Mouse (Mus musculus): ENCODE measurements around the gene Eif3c. TPM values are rescaled to one million over a fixed set of nuclear protein-coding genes. Genes with fewer than 3 reads are reported as not detected.

The Eif3c gene
- polyA plus RNA-seq (2015; fragmentation: Nextera tagmentation; extraction: Ambion mirVana): 127 and 128 TPM in 2 replicates

DNA sequence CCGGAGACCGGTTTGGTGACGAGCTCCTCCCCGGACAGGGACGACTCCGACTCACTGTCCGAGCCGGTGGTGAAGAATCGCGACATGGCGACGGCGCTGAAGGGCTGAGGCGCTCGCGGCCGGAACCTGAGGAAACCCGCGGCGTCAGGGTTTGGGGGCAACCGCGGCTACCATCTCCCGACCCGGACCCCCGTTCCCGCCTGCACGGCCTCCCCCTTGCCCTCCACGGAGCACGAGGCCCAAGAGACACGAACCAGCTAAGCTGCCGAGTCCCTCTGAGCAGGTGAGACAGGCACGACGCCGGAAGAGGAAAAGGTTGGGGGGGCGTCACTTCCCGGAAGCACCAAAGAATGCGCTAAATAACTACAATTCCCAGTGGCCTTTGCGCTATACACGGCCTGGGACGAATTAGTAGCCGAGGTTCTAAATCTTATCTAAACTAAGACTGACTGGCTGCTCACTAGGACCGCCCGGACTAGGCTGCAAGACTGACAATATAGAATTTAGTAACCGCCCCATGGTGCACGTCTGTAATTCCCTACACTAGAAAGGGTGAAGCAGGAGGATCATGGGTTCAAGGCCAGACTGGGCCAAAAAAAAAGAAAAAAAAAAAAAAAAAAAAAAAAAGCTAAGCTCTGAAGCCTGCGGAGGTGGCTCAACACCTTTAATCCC, at the start of gene Eif3c:
Gene Eif3c (minus strand): TSS at position 318 of the 672 bp plus-strand sequence.

DNA sequence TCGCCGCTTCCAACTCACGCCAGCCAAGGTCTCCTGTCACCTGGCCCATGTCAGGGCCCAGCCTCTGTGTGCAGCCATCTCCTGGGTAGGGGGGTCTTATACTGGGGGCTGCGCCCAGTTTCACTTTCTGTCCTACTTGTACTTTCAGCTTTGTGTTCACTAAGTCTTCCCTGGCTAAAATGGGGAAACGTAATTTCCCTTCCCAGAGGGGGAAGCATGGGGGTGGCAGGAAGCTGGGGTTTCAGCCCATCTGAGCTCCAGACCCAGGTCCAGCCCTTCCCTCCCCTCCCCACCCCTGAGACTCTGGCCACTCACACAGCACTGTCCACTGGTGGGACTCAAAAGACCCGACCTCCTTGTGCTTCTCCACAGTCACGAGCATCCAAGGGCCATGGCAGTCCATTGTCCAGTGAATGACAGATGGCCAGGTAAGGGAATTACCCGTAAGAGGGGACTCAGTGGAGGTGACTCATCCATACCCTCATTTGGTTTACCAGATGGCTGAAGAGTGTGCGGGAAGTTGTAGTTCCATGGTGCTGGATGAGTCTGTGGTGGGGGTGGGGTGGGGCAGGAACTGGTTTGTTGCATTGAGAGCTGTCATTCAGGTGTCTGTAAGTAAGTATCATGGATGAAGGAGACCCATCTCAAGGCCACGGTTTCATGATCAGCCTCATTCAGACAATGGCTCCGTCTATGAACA, 28.8 kb upstream of the Eif3c start, which contains the start of gene Il27:
Gene Il27 (minus strand): TSS at position 80 of the 700 bp plus-strand sequence.

GRCm38 (mm10) chr7:126585717-126586116, 19.5 kb upstream of the Eif3c start, which contains the start of gene Cln3:
Gene Cln3, minus strand, starts transcription at chr7:126585817.

GRCm38 (mm10) chr7:126584506-126584977, 18.3 kb upstream of the Eif3c start, which contains the start of gene Apobr:
Gene Apobr, plus strand, starts transcription at chr7:126584942.

GRCm38 (mm10) chr7:126503273-126503878, 62.8 kb downstream of the Eif3c start, which contains the start of gene Atxn2l:
Gene Atxn2l, minus strand, starts transcription at chr7:126503437.

Other genes starting within 250 kb of the Eif3c start
- 9.4 and 11.6 TPM in 2 replicates for gene Lat, start 196.8 kb downstream of the Eif3c start, polyA plus RNA-seq (2015; fragmentation: Nextera tagmentation; extraction: Ambion mirVana)
- gene Spns1, start 189.0 kb downstream of the Eif3c start, polyA plus RNA-seq (2015; fragmentation: Nextera tagmentation; extraction: Ambion mirVana): 16.6 and 23.1 TPM in 2 replicates
- 4.6 and 5.0 TPM in 2 replicates for gene Nfatc2ip, start 169.7 kb downstream of the Eif3c start, polyA plus RNA-seq (2015; fragmentation: Nextera tagmentation; extraction: Ambion mirVana)
- 13.1 and 17.5 TPM in 2 replicates for gene Cd19, start 151.5 kb downstream of the Eif3c start, polyA plus RNA-seq (2015; fragmentation: Nextera tagmentation; extraction: Ambion mirVana)
- 9.6 and 14.7 TPM in 2 replicates for gene Rabep2, start 137.7 kb downstream of the Eif3c start, polyA plus RNA-seq (2015; fragmentation: Nextera tagmentation; extraction: Ambion mirVana)
- gene Atp2a1, start 103.3 kb downstream of the Eif3c start, polyA plus RNA-seq (2015; fragmentation: Nextera tagmentation; extraction: Ambion mirVana): 0.54 and 0.86 TPM in 2 replicates
- 14.4 and 17.8 TPM in 2 replicates for gene Sh2b1, start 91.0 kb downstream of the Eif3c start, polyA plus RNA-seq (2015; fragmentation: Nextera tagmentation; extraction: Ambion mirVana)
- 56.1 and 56.4 TPM in 2 replicates for gene Tufm, start 79.0 kb downstream of the Eif3c start, polyA plus RNA-seq (2015; fragmentation: Nextera tagmentation; extraction: Ambion mirVana)
- 25.9 and 26.0 TPM in 2 replicates for gene Atxn2l, start 63.0 kb downstream of the Eif3c start, polyA plus RNA-seq (2015; fragmentation: Nextera tagmentation; extraction: Ambion mirVana)
- 8.2 and 8.4 TPM in 2 replicates for gene Apobr, start 18.5 kb upstream of the Eif3c start, polyA plus RNA-seq (2015; fragmentation: Nextera tagmentation; extraction: Ambion mirVana)
- 23.1 and 32.8 TPM in 2 replicates for gene Cln3, start 19.4 kb upstream of the Eif3c start, polyA plus RNA-seq (2015; fragmentation: Nextera tagmentation; extraction: Ambion mirVana)
- 0.52 and 0.55 TPM in 2 replicates for gene Il27, start 28.5 kb upstream of the Eif3c start, polyA plus RNA-seq (2015; fragmentation: Nextera tagmentation; extraction: Ambion mirVana)
- 14.0 and 15.6 TPM in 2 replicates for gene Nupr1, start 64.5 kb upstream of the Eif3c start, polyA plus RNA-seq (2015; fragmentation: Nextera tagmentation; extraction: Ambion mirVana)
- gene Sgf29, start 82.9 kb upstream of the Eif3c start, polyA plus RNA-seq (2015; fragmentation: Nextera tagmentation; extraction: Ambion mirVana): 32.5 and 37.4 TPM in 2 replicates
- gene Sult1a1, start 110.0 kb upstream of the Eif3c start, polyA plus RNA-seq (2015; fragmentation: Nextera tagmentation; extraction: Ambion mirVana): 10.9 and 15.1 TPM in 2 replicates
- 142 and 152 TPM in 2 replicates for gene Bola2, start 129.0 kb upstream of the Eif3c start, polyA plus RNA-seq (2015; fragmentation: Nextera tagmentation; extraction: Ambion mirVana)
- gene Slx1b, start 129.4 kb upstream of the Eif3c start, polyA plus RNA-seq (2015; fragmentation: Nextera tagmentation; extraction: Ambion mirVana): 3.1 and 4.5 TPM in 2 replicates
- 226 and 316 TPM in 2 replicates for gene Coro1a, start 141.4 kb upstream of the Eif3c start, polyA plus RNA-seq (2015; fragmentation: Nextera tagmentation; extraction: Ambion mirVana)
- gene Mapk3, start 193.2 kb upstream of the Eif3c start, polyA plus RNA-seq (2015; fragmentation: Nextera tagmentation; extraction: Ambion mirVana): 46.8 and 62.2 TPM in 2 replicates
- gene Gdpd3, start 199.9 kb upstream of the Eif3c start, polyA plus RNA-seq (2015; fragmentation: Nextera tagmentation; extraction: Ambion mirVana): 4.7 and 6.9 TPM in 2 replicates
- gene Ypel3, start 210.5 kb upstream of the Eif3c start, polyA plus RNA-seq (2015; fragmentation: Nextera tagmentation; extraction: Ambion mirVana): 155 and 172 TPM in 2 replicates
- 0.81 and 1.0 TPM in 2 replicates for gene Tbx6, start 215.1 kb upstream of the Eif3c start, polyA plus RNA-seq (2015; fragmentation: Nextera tagmentation; extraction: Ambion mirVana)
- gene Ppp4c, start 226.1 kb upstream of the Eif3c start, polyA plus RNA-seq (2015; fragmentation: Nextera tagmentation; extraction: Ambion mirVana): 134 and 141 TPM in 2 replicates
- 0.16 TPM in 1 of 2 replicates, not detected in the other for gene Fam57b, start 231.3 kb upstream of the Eif3c start, polyA plus RNA-seq (2015; fragmentation: Nextera tagmentation; extraction: Ambion mirVana)

All from spleen, postnatal 0 days (tissue).